Mouse (Mus musculus) layer of hippocampus, adult 6 months (tissue): ENCODE measurements around the gene Gm21900. TPM values are rescaled to one million over a fixed set of nuclear protein-coding genes. Genes with fewer than 3 reads are reported as not detected.

Source experiments
- long read RNA-seq, 2 experiments: library from polyadenylated mRNA; unstranded; transcript quantifications; one replicate each; pipeline ENCODE4 v2.0.0; 2019 to 2020
- polyA plus RNA-seq: library from polyadenylated mRNA; unstranded; fragments of <200 nt; fragmentation: Nextera tagmentation; gene quantifications from 2 replicates; pipeline ENCODE4 v1.2.3, GENCODE M21; 2021

Gene Gm21900
- not detected in 2 replicates for polyA plus RNA-seq
- long read RNA-seq, experiment 1 = 0 reads
- long read RNA-seq, experiment 2 = 0 reads

DNA sequence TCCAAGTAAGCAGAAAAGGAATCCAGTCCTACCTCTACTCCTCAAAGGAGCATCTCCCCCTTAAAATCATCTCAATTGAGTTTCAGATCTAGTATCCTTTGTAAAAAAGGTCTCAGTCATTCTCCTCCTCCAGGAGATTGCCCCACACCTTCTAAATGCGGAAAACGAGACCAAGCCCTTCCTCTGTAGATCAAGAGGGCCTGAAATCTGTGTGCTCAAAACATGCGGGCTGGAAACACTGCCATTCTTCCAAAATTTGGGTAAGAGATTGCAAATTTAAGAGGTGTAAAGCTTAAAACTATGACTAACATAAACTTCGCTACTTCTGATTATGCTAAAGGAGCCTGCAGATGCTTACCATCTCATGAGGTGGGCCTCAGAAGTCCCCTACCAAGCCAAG, at the start of gene Gm21900:
Gm21900 (plus strand) TSS at position 301 of the 400 bp plus-strand sequence.

Other genes with a start within 250 kb of the Gm21900 start
- gene Gm28510, start 203.6 kb upstream of the Gm21900 start, polyA plus RNA-seq = not detected in 2 replicates
- not detected in 2 replicates for gene Gm20737, start 80.3 kb upstream of the Gm21900 start, polyA plus RNA-seq
- gene Gm21775, start 62.9 kb upstream of the Gm21900 start, polyA plus RNA-seq = not detected in 2 replicates
- not detected in 2 replicates for gene Gm20777, start 136.1 kb downstream of the Gm21900 start, polyA plus RNA-seq